In genomic region chr13:23530181-23530900, GRCm38 (mm10) we compare ENCODE assay signal across 1 mouse cellular context.
TF ChIP-seq lines count a peak whose summit lies in the region.

No protein-coding gene starts in this region.

TF ChIP-seq in CH12.LX, 34 proteins besides CTCF, POLR2A, EP300 and RAD21 (continued from another document):
- TF ChIP-seq ZKSCAN1 (IDR thresholded peaks at IDR 0.05; ENCODE audit: borderline replicate concordance, low read depth, low read length) (no peak), IRF4 (IDR thresholded peaks at IDR 0.05; ENCODE audit: low read depth, low read length) (no peak; the same call in 1 of the 2 replicates), KAT2A (IDR thresholded peaks at IDR 0.05; ENCODE audit: insufficient replicate concordance, low read length) (peak; percentile 74; the same call in 1 of the 2 replicates), ZMIZ1 (IDR thresholded peaks at IDR 0.05; ENCODE audit: low read depth, low read length) (no peak), POLR2AphosphoS2 (IDR thresholded peaks at IDR 0.05; ENCODE audit: low read depth, low read length) (no peak), ELF1 (IDR thresholded peaks at IDR 0.05; ENCODE audit: low read depth, low read length) (peak; percentile 98), MXI1 (IDR thresholded peaks at IDR 0.05; ENCODE audit: low read depth, low read length) (no peak; the same call in 1 of the 2 replicates), TCF12 (IDR thresholded peaks at IDR 0.05; ENCODE audit: low read depth, low read length) (no peak), ZC3H11A (IDR thresholded peaks at IDR 0.05; ENCODE audit: low read depth, low read length) (no peak), USF1 (IDR thresholded peaks at IDR 0.05; ENCODE audit: low read depth, low read length) (no peak)
